Mouse (Mus musculus) C2C12 (cell line): ENCODE results near the gene Fut4.

Experiments
- CEBPB ChIP-seq: IDR thresholded peaks from one replicate; pipeline ENCODE4 v1.6.1; 2011; ENCODE audit warnings: low read depth, mild to moderate bottlenecking, control low read depth, moderate library complexity
- CTCF ChIP-seq: IDR thresholded peaks from one replicate; pipeline ENCODE4 v1.5.1; 2011; ENCODE audit not compliant: control insufficient read depth, insufficient read depth, insufficient read length
- FOSL1 ChIP-seq: IDR thresholded peaks from one replicate; pipeline ENCODE4 v1.8.0; 2011; ENCODE audit warnings: mild to moderate bottlenecking, low read length; ENCODE audit not compliant: poor library complexity, insufficient read depth, severe bottlenecking
- MAX ChIP-seq: IDR thresholded peaks from one replicate; pipeline ENCODE4 v1.6.1; 2011; ENCODE audit warnings: mild to moderate bottlenecking, control low read depth
- MYOD1 ChIP-seq: IDR thresholded peaks from one replicate; pipeline ENCODE4 v1.6.1; 2011; ENCODE audit warnings: low read depth; ENCODE audit not compliant: control insufficient read depth, insufficient read length
- MYOG ChIP-seq: IDR thresholded peaks from one replicate; pipeline ENCODE4 v1.6.1; 2011; ENCODE audit not compliant: control insufficient read depth, insufficient read length; ENCODE audit errors: extremely low read depth
- USF1 ChIP-seq: IDR thresholded peaks from one replicate; pipeline ENCODE4 v1.6.1; 2011; ENCODE audit warnings: low read depth, mild to moderate bottlenecking, control low read depth, moderate library complexity

DNA sequence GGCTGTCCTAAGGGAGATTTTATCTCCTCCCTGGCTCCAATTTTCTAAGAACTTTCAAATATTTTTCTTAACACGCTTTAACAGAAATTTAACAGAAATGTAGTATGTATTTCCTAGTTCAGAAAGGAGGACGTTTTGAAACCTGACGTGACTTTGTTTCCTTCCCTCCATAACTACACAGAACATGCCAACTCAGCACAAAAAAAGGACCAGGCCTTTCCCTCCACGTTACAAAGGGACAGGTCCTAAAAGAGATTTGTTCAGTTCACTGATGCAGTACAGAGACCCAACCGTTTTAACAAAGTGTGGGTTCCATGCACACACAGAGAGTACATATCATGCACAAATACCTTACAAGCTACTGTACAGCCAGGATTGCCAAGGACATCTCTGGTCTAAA, 30.6 kb downstream of the Fut4 start:
- TF ChIP-seq CTCF = no peak
- TF ChIP-seq MAX = no peak
- TF ChIP-seq FOSL1 = no peak
- no peak for TF ChIP-seq MYOD1
- no peak for TF ChIP-seq CEBPB
- no peak for TF ChIP-seq MYOG
- TF ChIP-seq USF1 = no peak
